Mouse (Mus musculus) heart, postnatal 0 days (tissue): Measurements from ENCODE around the gene Gm3045. TPM values are rescaled to one million over a fixed set of nuclear protein-coding genes. Genes with fewer than 3 reads are reported as not detected.

ENCODE experiments used
- ATAC-seq: fragments of 200-750 bp; cut with Nextera tagmentation; 2 replicates; pipeline ENCODE4 v1.8.0; 2017; ENCODE audit warnings: low read depth, moderate number of reproducible peaks, moderate library complexity; ENCODE audit not compliant: insufficient read depth
- DNase-seq: peaks from one replicate; pipeline ENCODE4 v3.0.0-alpha.2; 2016; ENCODE audit warnings: low spot score
- H3K27ac ChIP-seq: fragments of 300-500 bp; sonication (generic); 2 replicates; pipeline ENCODE4 v1.5.1; 2014; ENCODE audit warnings: low read depth, mild to moderate bottlenecking
- H3K27me3 ChIP-seq: fragments of 300-500 bp; sonication (generic); 2 replicates; pipeline ENCODE4 v1.6.1; 2014; ENCODE audit warnings: low read length, mixed read lengths; ENCODE audit not compliant: control insufficient read depth, insufficient read depth
- H3K36me3 ChIP-seq: fragments of 300-500 bp; sonication (generic); replicated peaks from 2 replicates; pipeline ENCODE4 v1.6.1; 2014; ENCODE audit warnings: low read length, mixed read lengths; ENCODE audit not compliant: control insufficient read depth, insufficient read depth
- H3K4me1 ChIP-seq: fragments of 300-500 bp; sonication (generic); 2 replicates; pipeline ENCODE4 v1.6.1; 2014; ENCODE audit warnings: antibody characterized with exemption; ENCODE audit not compliant: control insufficient read depth, insufficient read depth
- H3K4me2 ChIP-seq: fragments of 300-500 bp; sonication (generic); 2 replicates; pipeline ENCODE4 v1.6.1; 2014; ENCODE audit warnings: low read depth, mild to moderate bottlenecking, low read length, moderate library complexity
- H3K4me3 ChIP-seq: fragments of 300-500 bp; sonication (generic); 2 replicates; pipeline ENCODE4 v1.5.1; 2014; ENCODE audit warnings: low read depth, low read length
- H3K9ac ChIP-seq: fragments of 300-500 bp; sonication (generic); replicated peaks from 2 replicates; pipeline ENCODE4 v1.6.1; 2014; ENCODE audit warnings: low read depth, low read length, mixed read lengths
- H3K9me3 ChIP-seq: fragments of 300-500 bp; sonication (generic); replicated peaks from 2 replicates; pipeline ENCODE4 v1.6.1; 2016; ENCODE audit warnings: low read length; ENCODE audit not compliant: control insufficient read depth
- CTCF ChIP-seq: IDR thresholded peaks from 2 replicates; pipeline ENCODE4 v1.5.1; 2016; ENCODE audit warnings: antibody characterized with exemption, control low read depth, low read depth
- EP300 ChIP-seq: IDR thresholded peaks from 2 replicates; pipeline ENCODE4 v1.6.1; 2016; ENCODE audit warnings: antibody characterized with exemption, low read depth
- WGBS: fragments of 180-500 bp; shearing (Covaris S2); extraction: QIAGEN DNeasy Blood & Tissue Kit; methylation state at CpG from one replicate; pipeline ENCODE4 v1.1.7; 2014; 5-methylcytosine and 5-hydroxymethylcytosine counted together
- polyA plus RNA-seq: library from polyadenylated mRNA; unstranded; fragments of >200 nt; fragmentation: Nextera tagmentation; extraction: Ambion mirVana; gene quantifications from 2 replicates; pipeline ENCODE4 v1.2.1, GENCODE M21; 2015
- total RNA-seq: library from RNA; depleted of rRNA; stranded (reverse); fragments of >200 nt; gene quantifications from 2 replicates; pipeline ENCODE4 v1.2.3, GENCODE M21; 2014; ENCODE audit warnings: low replicate concordance

Gm3045 gene
- total and polyA plus RNA-seq, 2 experiments from 2014 or later = not detected

DNA sequence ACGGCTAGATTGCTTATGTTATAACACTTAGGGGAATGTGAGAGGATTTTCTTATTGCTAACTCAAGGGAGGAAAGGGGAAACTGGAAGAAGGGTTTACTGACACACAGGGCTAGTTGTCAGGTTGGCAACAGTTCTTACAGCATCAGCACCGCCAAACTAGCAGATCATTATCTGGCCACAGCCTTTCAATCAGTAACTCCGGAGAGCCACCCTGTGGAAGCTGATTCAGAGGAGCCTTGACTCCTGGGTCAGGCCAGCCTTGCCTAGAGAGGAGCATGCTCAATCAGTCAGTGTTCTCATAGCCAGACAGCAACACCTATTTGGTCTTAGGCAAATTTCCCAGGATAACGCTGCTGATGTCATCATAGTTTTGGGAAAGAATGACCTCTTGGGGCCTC lies 35.1 kb downstream of the Gm3045 start:
- WGBS = 65% methylated on average over 4 of the region's 4 CpGs
- no peak for ATAC-seq
- Histone ChIP-seq H3K4me2 (no peak overlapping the region), H3K27me3 (no peaks in the 10 kb centered on the region; the same call in 1 of the 2 replicates), H3K9ac (no peak overlapping the region), H3K9me3 (no peaks in the 10 kb centered on the region), H3K27ac (no peak overlapping the region), H3K4me3 (no peak overlapping the region), H3K36me3 (no peaks in the 10 kb centered on the region), H3K4me1 (no peaks in the 10 kb centered on the region)
- no peak for TF ChIP-seq EP300
- TF ChIP-seq CTCF = no peak
- no peak for DNase-seq

DNA sequence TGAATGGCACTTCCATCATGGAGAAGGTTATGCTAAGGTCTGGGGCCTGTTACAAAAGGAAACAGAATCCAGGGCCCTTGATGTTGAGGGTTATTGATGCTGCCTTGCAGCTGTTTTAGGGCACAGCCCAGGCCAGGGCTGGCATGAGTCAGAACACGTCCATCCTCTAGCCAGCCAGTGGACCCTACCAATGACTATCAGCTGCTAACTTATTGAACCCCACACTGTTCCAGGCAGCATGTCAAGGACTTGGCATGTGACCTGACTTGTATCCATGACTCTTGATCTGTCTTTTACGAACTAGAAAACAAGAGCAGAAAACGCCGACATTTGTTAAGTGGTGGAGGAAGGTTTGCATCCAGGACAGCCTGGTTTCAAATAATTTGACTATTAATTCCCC lies 36.4 kb downstream of the Gm3045 start:
- ATAC-seq (no peak), DNase-seq (no peak)
- Histone ChIP-seq H3K27ac (no peak overlapping the region), H3K4me1 (no peaks in the 10 kb centered on the region), H3K4me2 (no peak overlapping the region), H3K9me3 (no peaks in the 10 kb centered on the region), H3K9ac (no peak overlapping the region), H3K27me3 (no peaks in the 10 kb centered on the region), H3K4me3 (no peak overlapping the region), H3K36me3 (no peaks in the 10 kb centered on the region)
- TF ChIP-seq EP300 (no peak), CTCF (no peak)
- 84% methylated on average over 4 of the region's 4 CpGs for WGBS

GRCm38 (mm10) chr13:56463261-56463660 lies 36.9 kb downstream of the Gm3045 start:
- WGBS = 84% methylated on average over 7 of the region's 7 CpGs
- H3K4me3 ChIP-seq = no peak overlapping the region
- H3K36me3 ChIP-seq = no peaks in the 10 kb centered on the region
- H3K27me3 ChIP-seq = no peaks in the 10 kb centered on the region
- no peak for ATAC-seq
- H3K4me1 ChIP-seq = no peaks in the 10 kb centered on the region
- no peak overlapping the region for H3K27ac ChIP-seq
- no peak overlapping the region for H3K9ac ChIP-seq
- TF ChIP-seq CTCF (no peak), EP300 (no peak)
- no peaks in the 10 kb centered on the region for H3K9me3 ChIP-seq
- DNase-seq = no peak
- H3K4me2 ChIP-seq = no peak overlapping the region

DNA sequence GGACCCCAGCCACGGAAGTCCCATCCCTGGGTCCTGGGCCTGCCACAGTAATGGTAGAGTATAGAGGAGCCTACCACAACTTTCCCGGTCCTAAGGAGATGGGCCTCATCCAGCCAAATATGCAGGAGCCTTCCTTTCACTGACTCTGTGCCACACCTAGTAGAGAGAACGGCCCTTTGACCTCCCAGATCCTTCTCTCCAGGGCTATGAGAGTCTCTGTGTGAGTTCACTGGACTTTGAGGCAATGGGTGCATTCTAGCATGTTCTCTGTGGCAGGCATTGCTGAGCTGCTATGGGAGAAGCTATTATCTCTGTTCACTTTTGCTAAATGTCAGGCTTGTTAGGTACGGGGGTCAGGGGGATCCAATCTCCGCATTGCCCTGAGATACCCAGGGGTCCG lies 37.4 kb downstream of the Gm3045 start:
- Histone ChIP-seq H3K27me3 (0 out of 2 replicates have a peak, but pooled peaks cover 3% of the 10 kb centered on the region), H3K4me2 (no peak overlapping the region), H3K27ac (no peak overlapping the region), H3K9ac (no peak overlapping the region), H3K4me3 (no peak overlapping the region), H3K36me3 (no peaks in the 10 kb centered on the region), H3K4me1 (no peaks in the 10 kb centered on the region), H3K9me3 (no peaks in the 10 kb centered on the region)
- ATAC-seq (no peak), DNase-seq (no peak)
- TF ChIP-seq CTCF (no peak), EP300 (no peak)
- WGBS = 67% methylated on average over 6 of the region's 6 CpGs

- 0 out of 2 replicates have a peak, but pooled peaks cover 3% of the 10 kb centered on the region for H3K27me3 ChIP-seq
- no peak for ATAC-seq
- WGBS = 89% methylated on average over 7 of the region's 7 CpGs
- H3K4me1 ChIP-seq = no peaks in the 10 kb centered on the region
- no peak for DNase-seq
- TF ChIP-seq CTCF (no peak), EP300 (no peak)
- no peak overlapping the region for H3K9ac ChIP-seq
- H3K4me3 ChIP-seq = no peak overlapping the region
- H3K9me3 ChIP-seq = no peaks in the 10 kb centered on the region
- no peaks in the 10 kb centered on the region for H3K36me3 ChIP-seq
- H3K4me2 ChIP-seq = no peak overlapping the region
- H3K27ac ChIP-seq = no peak overlapping the region
Measured at GRCm38 (mm10) chr13:56467786-56468185, 41.4 kb downstream of the Gm3045 start.

GRCm38 (mm10) chr13:56468536-56468935 lies 42.1 kb downstream of the Gm3045 start:
- DNase-seq (no peak), ATAC-seq (no peak)
- H3K27ac ChIP-seq = no peak overlapping the region
- H3K4me1 ChIP-seq = no peaks in the 10 kb centered on the region
- no peak overlapping the region for H3K4me3 ChIP-seq
- TF ChIP-seq EP300 = no peak
- TF ChIP-seq CTCF = no peak
- no peaks in the 10 kb centered on the region for H3K36me3 ChIP-seq
- no peak overlapping the region for H3K9ac ChIP-seq
- 86% methylated on average over 4 of the region's 4 CpGs for WGBS
- H3K9me3 ChIP-seq = no peaks in the 10 kb centered on the region
- no peak overlapping the region for H3K4me2 ChIP-seq
- 0 out of 2 replicates have a peak, but pooled peaks cover 8% of the 10 kb centered on the region for H3K27me3 ChIP-seq
